Mouse (Mus musculus) central nervous system, embryonic 14 days (tissue): Measurements from ENCODE around the gene Gm11115. TPM values are rescaled to one million over a fixed set of nuclear protein-coding genes. Genes with fewer than 3 reads are reported as not detected.

Experiments used
- polyA plus RNA-seq: library from polyadenylated mRNA; depleted of rRNA; stranded (reverse); fragments of >200 nt; gene quantifications from 2 replicates; pipeline ENCODE4 v1.2.3, GENCODE M21; 2012; rRNA removed

Gm11115 gene
- polyA plus RNA-seq = not detected in 2 replicates

GRCm38 (mm10) chr5:88153999-88154398 lies at the start of gene Gm11115:
Gene Gm11115 (minus strand): TSS chr5:88154099.

DNA sequence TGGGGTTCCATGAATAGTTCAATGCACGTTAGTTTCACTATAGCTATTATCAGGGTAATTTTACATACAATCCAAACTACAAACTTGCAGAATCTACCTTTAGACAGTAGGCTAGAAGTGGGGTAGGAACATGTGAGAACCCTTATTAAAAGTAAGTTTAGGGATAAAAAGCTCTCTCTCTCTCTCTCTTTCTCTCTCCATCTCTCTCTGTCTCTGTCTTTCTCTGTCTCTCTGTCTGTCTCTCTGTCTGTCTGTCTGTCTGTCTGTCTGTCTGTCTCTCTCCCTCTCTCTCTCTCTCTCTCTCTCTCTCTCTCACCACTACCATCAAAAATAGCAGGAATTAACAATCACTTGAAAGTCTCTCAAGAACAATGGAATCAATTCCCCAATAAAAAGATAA lies 42.5 kb downstream of the Gm11115 start, which contains the start of gene Gm11116:
Gm11116 (minus strand) TSS at position 101 of the 400 bp plus-strand sequence.

Other genes starting within 250 kb of the Gm11115 start
- gene Csn3, start 228.5 kb downstream of the Gm11115 start, polyA plus RNA-seq = 0.08 TPM in 1 of 2 replicates, not detected in the other
- not detected in 2 replicates for gene 2310003L06Rik, start 184.6 kb downstream of the Gm11115 start, polyA plus RNA-seq
- gene Gm28434, start 184.6 kb downstream of the Gm11115 start, polyA plus RNA-seq = not detected in 2 replicates
- gene Cabs1, start 174.7 kb downstream of the Gm11115 start, polyA plus RNA-seq = not detected in 2 replicates
- not detected in 2 replicates for gene Smr3a, start 151.6 kb downstream of the Gm11115 start, polyA plus RNA-seq
- gene Smr2, start 67.5 kb downstream of the Gm11115 start, polyA plus RNA-seq = not detected in 2 replicates
- not detected in 2 replicates for gene Gm11116, start 42.6 kb downstream of the Gm11115 start, polyA plus RNA-seq
- gene Gm7714, start 114.8 kb upstream of the Gm11115 start, polyA plus RNA-seq = not detected in 2 replicates
- gene Prol1, start 163.2 kb upstream of the Gm11115 start, polyA plus RNA-seq = not detected in 2 replicates
- not detected in 2 replicates for gene Amtn, start 222.0 kb upstream of the Gm11115 start, polyA plus RNA-seq